Mouse (Mus musculus): ENCODE measurements around the gene Cypt14. TPM values are rescaled to one million over a fixed set of nuclear protein-coding genes. Genes with fewer than 3 reads are reported as not detected.
"Not testable (repeated sequence)": the region's sequence is repeated elsewhere in the genome, so short reads cannot be mapped to it uniquely, and the experiment has no call there.

Gene Cypt14
- polyA plus RNA-seq (2015; fragmentation: Nextera tagmentation; extraction: Ambion mirVana) = not detected in 2 replicates

- H3K27me3 ChIP-seq; H3K4me1 ChIP-seq; ATAC-seq (replicated peaks; ENCODE audit: low FRiP score); H3K27ac ChIP-seq; H3K9me3 ChIP-seq (replicated peaks); H3K9ac ChIP-seq; H3K4me3 ChIP-seq (replicated peaks); H3K4me2 ChIP-seq; H3K36me3 ChIP-seq: not testable (repeated sequence)
- WGBS = 83% methylated on average over 2 of the region's 2 CpGs
Measured at GRCm38 (mm10) chrX:39863504-39863903, at the start of gene Cypt14. Cypt14 (minus strand) TSS chrX:39863604.

All from kidney, embryonic 15.5 days (tissue).